Mouse (Mus musculus) forebrain, postnatal 0 days (tissue): ENCODE results near the gene Rfc4. TPM values are rescaled to one million over a fixed set of nuclear protein-coding genes. Genes with fewer than 3 reads are reported as not detected.
"Not testable (repeated sequence)": the region's sequence is repeated elsewhere in the genome, so short reads cannot be mapped to it uniquely, and the experiment has no call there.

Experiments used
- ATAC-seq: fragments of 200-750 bp; cut with Nextera tagmentation; 2 replicates; pipeline ENCODE4 v1.8.0; 2017; ENCODE audit warnings: mild to moderate bottlenecking, moderate library complexity
- DNase-seq: peaks from one replicate; pipeline ENCODE4 v3.0.0-alpha.2; 2015
- H3K27ac ChIP-seq: fragments of 300-500 bp; sonication (generic); 2 replicates; pipeline ENCODE4 v1.5.1; 2014; ENCODE audit warnings: low read depth, mild to moderate bottlenecking, antibody characterized with exemption, low read length, moderate library complexity, mixed read lengths
- H3K27me3 ChIP-seq: fragments of 300-500 bp; sonication (generic); 2 replicates; pipeline ENCODE4 v1.6.1; 2014; ENCODE audit warnings: mild to moderate bottlenecking, low read length, mixed read lengths; ENCODE audit not compliant: insufficient read depth
- H3K36me3 ChIP-seq: fragments of 300-500 bp; sonication (generic); 2 replicates; pipeline ENCODE4 v1.6.1; 2014; ENCODE audit warnings: mild to moderate bottlenecking, moderate library complexity; ENCODE audit not compliant: insufficient read depth
- H3K4me1 ChIP-seq: fragments of 300-500 bp; sonication (generic); 2 replicates; pipeline ENCODE4 v1.6.1; 2014; ENCODE audit warnings: antibody characterized with exemption; ENCODE audit not compliant: insufficient read depth
- H3K4me2 ChIP-seq: fragments of 300-500 bp; sonication (generic); 2 replicates; pipeline ENCODE4 v1.6.1; 2014; ENCODE audit warnings: low read depth, mild to moderate bottlenecking, moderate library complexity
- H3K4me3 ChIP-seq: fragments of 300-500 bp; sonication (generic); 2 replicates; pipeline ENCODE4 v1.5.1; 2014; ENCODE audit warnings: low read depth, low read length, mixed read lengths
- H3K9ac ChIP-seq: fragments of 300-500 bp; sonication (generic); 2 replicates; pipeline ENCODE4 v1.6.1; 2014; ENCODE audit warnings: mild to moderate bottlenecking
- H3K9me3 ChIP-seq: fragments of 300-500 bp; sonication (generic); 2 replicates; pipeline ENCODE4 v1.6.1; 2016; ENCODE audit warnings: low read length
- CTCF ChIP-seq: sonication (generic); IDR thresholded peaks from 2 replicates; pipeline ENCODE4 v1.5.1; 2016; ENCODE audit warnings: antibody characterized with exemption, control low read depth, low read depth
- WGBS: fragments of 180-500 bp; shearing (Covaris S2); extraction: QIAGEN DNeasy Blood & Tissue Kit; methylation state at CpG from one replicate; pipeline ENCODE4 v1.1.7; 2014; 5-methylcytosine and 5-hydroxymethylcytosine counted together
- microRNA-seq, 2 experiments: library from miRNA; unstranded; fragments of <30 nt; microRNA quantifications; one replicate each; pipeline ENCODE4; 2016
- polyA plus RNA-seq: library from polyadenylated mRNA; unstranded; fragments of >200 nt; fragmentation: Nextera tagmentation; extraction: Ambion mirVana; gene quantifications from 2 replicates; pipeline ENCODE4 v1.2.1, GENCODE M21; 2015
- total RNA-seq: library from RNA; depleted of rRNA; stranded (reverse); fragments of >200 nt; gene quantifications from 2 replicates; pipeline ENCODE4 v1.2.3, GENCODE M21; 2014; rRNA removed

Gene Rfc4
- total and polyA plus RNA-seq, 2 experiments from 2014 or later = 20.4 to 32.0 TPM

DNA sequence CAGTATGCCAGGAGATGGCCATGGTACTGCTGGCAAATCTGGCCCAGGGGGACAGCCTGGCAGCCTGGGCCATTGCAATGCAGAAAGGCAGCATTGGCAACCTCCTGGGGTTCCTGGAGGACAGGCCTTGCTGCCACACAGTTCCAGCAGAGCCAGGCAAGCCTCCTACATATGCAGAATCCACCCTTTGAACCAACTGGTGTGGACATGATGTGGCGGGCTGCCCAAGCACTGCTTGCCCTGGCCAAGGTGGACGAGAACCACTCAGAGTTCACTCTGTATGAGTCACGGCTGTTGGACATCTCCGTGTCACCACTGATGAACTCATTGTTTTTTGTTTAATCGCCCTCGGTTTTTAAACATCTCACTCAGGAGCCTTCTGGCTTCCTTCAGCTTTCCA lies 33.4 kb downstream of the Rfc4 start:
- WGBS = 90% methylated on average over 6 of the region's 6 CpGs
- DNase-seq = no peak
- TF ChIP-seq CTCF = no peak
- Histone ChIP-seq H3K27me3 (no peaks in the 10 kb centered on the region), H3K36me3 (no peaks in the 10 kb centered on the region), H3K27ac (no peak overlapping the region), H3K4me1 (0 out of 2 replicates have a peak, but pooled peaks cover 2% of the 10 kb centered on the region), H3K9me3 (no peaks in the 10 kb centered on the region), H3K4me3 (no peak overlapping the region), H3K9ac (no peak overlapping the region), H3K4me2 (no peak overlapping the region)
- no peak for ATAC-seq

DNA sequence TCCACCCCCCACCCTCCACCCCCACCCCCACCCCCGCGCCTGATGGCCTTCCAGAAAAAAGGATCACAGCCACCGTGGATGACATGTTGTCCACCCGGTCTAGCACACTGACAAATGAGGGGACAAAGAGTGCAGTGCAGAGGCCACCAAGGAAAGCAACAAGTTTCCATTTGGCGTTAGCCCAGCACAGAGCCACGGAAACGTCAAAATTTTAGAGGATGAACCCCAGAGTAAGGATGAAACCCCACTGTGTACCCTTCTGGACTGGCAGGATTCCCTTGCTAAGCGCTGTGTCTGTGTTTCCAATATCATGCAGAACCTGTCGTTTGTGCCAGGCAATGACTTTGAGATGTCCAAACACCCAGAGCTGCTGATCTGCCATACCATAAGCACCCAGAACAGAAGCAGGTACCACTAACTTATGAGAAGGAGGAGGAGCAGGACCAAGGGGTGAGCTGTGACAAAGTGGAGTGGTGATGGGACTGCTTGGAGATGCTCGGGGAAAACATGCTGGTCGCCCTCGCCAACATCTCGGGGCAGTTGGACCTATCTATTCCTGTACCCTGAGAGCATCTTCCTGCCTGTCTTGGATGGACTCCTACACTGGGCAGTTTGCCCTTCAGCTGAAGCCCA lies 34.1 kb downstream of the Rfc4 start:
- no peaks in the 10 kb centered on the region for H3K36me3 ChIP-seq
- H3K4me1 ChIP-seq = 0 out of 2 replicates have a peak, but pooled peaks cover 2% of the 10 kb centered on the region
- DNase-seq (no peak), ATAC-seq (no peak)
- no peak overlapping the region for H3K27ac ChIP-seq
- H3K9me3 ChIP-seq = no peaks in the 10 kb centered on the region
- H3K27me3 ChIP-seq = no peaks in the 10 kb centered on the region
- no peak overlapping the region for H3K9ac ChIP-seq
- 81% methylated on average over 13 of the region's 13 CpGs for WGBS
- no peak overlapping the region for H3K4me3 ChIP-seq
- no peak overlapping the region for H3K4me2 ChIP-seq
- no peak for TF ChIP-seq CTCF

DNA sequence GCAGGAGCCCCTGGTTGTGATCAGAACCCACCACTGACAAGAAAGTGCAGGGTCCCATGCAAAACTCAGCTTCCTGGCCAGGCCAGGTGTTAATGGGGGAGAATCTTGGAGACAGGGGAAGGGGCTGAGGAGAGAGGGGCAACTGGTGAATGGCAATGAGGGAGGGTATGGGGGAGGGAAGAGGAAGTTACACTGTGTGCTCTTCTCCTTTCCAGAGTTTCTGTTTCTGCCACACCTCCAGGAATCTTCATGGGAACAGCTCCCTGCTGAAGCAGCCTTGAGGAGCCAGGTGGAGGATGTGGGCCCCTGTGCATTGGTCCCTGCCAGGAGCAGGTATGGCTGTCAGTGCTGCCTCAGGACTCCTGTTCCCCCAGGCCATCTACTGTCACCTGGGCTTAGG lies 36.2 kb downstream of the Rfc4 start:
- not testable (repeated sequence) for H3K27me3 ChIP-seq, H3K4me2 ChIP-seq, H3K9me3 ChIP-seq, H3K27ac ChIP-seq, H3K4me3 ChIP-seq, H3K9ac ChIP-seq, DNase-seq, ATAC-seq, H3K4me1 ChIP-seq, H3K36me3 ChIP-seq

DNA sequence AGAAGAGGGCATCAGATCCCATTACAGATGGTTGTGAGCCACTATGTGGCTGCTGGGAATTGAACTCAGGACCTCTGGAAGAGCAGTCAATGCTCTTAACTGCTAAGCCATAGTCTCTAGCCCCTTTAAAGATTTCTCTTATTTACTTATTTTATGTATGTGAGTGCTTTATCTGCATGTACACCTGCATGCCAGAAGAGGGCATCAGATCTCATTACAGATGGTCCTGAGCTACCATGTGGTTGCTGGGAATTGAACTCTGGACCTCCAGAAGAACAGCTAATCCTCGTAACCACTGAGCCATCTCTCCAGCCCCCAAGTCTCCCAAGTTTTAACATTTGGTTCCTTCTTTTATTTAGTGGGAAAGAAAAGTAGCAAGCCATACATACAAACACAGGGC lies 39.0 kb downstream of the Rfc4 start:
- not testable (repeated sequence) for H3K36me3 ChIP-seq, H3K4me2 ChIP-seq, H3K4me3 ChIP-seq, H3K9me3 ChIP-seq, DNase-seq, H3K27ac ChIP-seq, H3K9ac ChIP-seq, H3K4me1 ChIP-seq, ATAC-seq, H3K27me3 ChIP-seq
- 0 out of 2 replicates have a peak, but pooled peaks have one; percentile 2 for TF ChIP-seq CTCF
- 91% methylated on average over 1 of the region's 1 CpGs for WGBS

DNA sequence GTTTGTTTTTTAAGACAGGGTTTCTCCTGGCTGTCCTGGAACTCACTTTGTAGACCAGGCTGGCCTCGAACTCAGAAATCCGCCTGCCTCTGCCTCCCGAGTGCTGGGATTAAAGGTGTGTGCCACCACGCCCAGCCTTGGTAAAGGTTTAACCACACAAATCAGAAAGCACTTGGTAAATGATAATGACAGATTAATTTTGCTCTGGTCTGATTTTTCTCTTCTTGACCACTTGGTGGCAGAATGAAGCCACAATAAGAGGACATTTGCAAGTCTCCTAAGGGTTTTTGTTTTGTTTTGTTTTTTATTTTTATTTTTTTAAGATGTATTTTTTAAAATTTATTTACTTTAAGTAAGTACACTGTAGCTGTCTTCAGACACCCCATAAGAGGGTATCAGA lies 39.8 kb downstream of the Rfc4 start:
- not testable (repeated sequence) for H3K36me3 ChIP-seq, H3K27me3 ChIP-seq, H3K4me3 ChIP-seq, H3K9ac ChIP-seq, H3K9me3 ChIP-seq, H3K4me1 ChIP-seq, H3K27ac ChIP-seq, ATAC-seq, DNase-seq, H3K4me2 ChIP-seq
- TF ChIP-seq CTCF = peak; percentile 61
- WGBS = 45% methylated on average over 4 of the region's 4 CpGs

DNA sequence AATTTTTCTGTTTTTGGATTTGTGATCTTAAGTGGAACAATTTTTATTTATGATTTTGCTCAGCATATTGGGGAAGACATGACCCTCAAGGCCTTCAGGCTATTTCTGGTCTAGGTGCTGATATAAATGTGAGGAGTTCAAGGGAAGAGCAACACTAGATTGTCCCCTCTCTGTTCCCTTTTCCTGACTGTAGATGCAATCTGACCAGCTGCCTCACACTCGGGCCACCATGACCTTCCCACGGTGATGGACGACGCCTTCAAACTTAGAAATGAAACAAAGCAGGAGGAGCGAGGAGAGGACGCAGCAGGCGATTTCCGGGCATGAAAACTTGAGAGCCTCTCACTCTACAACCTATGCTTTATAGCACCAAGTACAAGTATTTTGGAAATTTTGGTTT lies 40.4 kb downstream of the Rfc4 start:
- H3K9ac ChIP-seq, H3K9me3 ChIP-seq, DNase-seq, H3K4me1 ChIP-seq, H3K36me3 ChIP-seq, ATAC-seq, H3K27me3 ChIP-seq, H3K4me2 ChIP-seq, H3K4me3 ChIP-seq, H3K27ac ChIP-seq: not testable (repeated sequence)
- 87% methylated on average over 8 of the region's 8 CpGs for WGBS

DNA sequence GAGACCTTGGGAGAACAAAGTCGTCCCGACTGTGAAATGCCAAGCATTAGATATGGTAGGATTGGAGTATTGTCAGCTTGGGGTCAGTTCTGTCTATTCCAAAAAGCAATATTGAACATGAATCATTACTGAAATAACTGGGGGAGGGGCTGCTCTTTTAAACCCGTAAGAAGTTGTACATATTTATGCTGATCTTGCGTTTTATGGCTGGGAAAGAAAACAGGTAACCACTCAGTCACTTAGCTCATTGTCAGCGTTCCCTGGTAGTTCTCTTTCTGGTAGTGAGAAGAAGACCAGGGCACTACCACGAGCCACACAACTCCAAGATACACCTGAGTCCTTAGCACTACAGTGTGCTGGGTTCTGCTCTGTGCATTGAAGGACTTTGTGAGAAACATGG lies 50.0 kb downstream of the Rfc4 start:
- H3K27ac ChIP-seq, H3K27me3 ChIP-seq, DNase-seq, H3K9me3 ChIP-seq, H3K36me3 ChIP-seq, H3K4me1 ChIP-seq, H3K4me3 ChIP-seq, H3K9ac ChIP-seq, H3K4me2 ChIP-seq, ATAC-seq: not testable (repeated sequence)
- WGBS = 87% methylated on average over 6 of the region's 6 CpGs

Small RNA genes within 50 kb of the gene (microRNA-seq; reads per million reads assigned to microRNA genes)
- 0 reads per million in 2 experiments for gene Gm49346

Other genes with a start within 250 kb of the Rfc4 start
- not detected in 2 replicates for gene Ahsg, start 236.5 kb downstream of the Rfc4 start, total RNA-seq
- not detected in 2 replicates for gene Ahsg, start 236.5 kb downstream of the Rfc4 start, polyA plus RNA-seq
- not detected in 2 replicates for gene Fetub, start 209.4 kb downstream of the Rfc4 start, total RNA-seq
- gene Fetub, start 209.4 kb downstream of the Rfc4 start, polyA plus RNA-seq = 0.15 and 0.21 TPM in 2 replicates
- not detected in 2 replicates for gene Hrg, start 176.7 kb downstream of the Rfc4 start, total RNA-seq
- not detected in 2 replicates for gene Hrg, start 176.7 kb downstream of the Rfc4 start, polyA plus RNA-seq
- gene Kng2, start 98.3 kb downstream of the Rfc4 start, total RNA-seq = not detected in 2 replicates
- not detected in 2 replicates for gene Kng2, start 98.3 kb downstream of the Rfc4 start, polyA plus RNA-seq
- not detected in 2 replicates for gene Kng1, start 69.9 kb downstream of the Rfc4 start, total RNA-seq
- gene Kng1, start 69.9 kb downstream of the Rfc4 start, polyA plus RNA-seq = not detected in 2 replicates
- 948 and 1,017 TPM in 2 replicates for gene Eif4a2, start 20.3 kb downstream of the Rfc4 start, total RNA-seq
- 311 and 313 TPM in 2 replicates for gene Eif4a2, start 20.3 kb downstream of the Rfc4 start, polyA plus RNA-seq
- 0.46 and 0.52 TPM in 2 replicates for gene Adipoq, start 18.8 kb upstream of the Rfc4 start, total RNA-seq
- not detected in 2 replicates for gene Adipoq, start 18.8 kb upstream of the Rfc4 start, polyA plus RNA-seq
- gene St6gal1, start 97.0 kb upstream of the Rfc4 start, total RNA-seq = 21.8 and 27.3 TPM in 2 replicates
- gene St6gal1, start 97.0 kb upstream of the Rfc4 start, polyA plus RNA-seq = 16.4 and 18.6 TPM in 2 replicates